Mouse (Mus musculus): Measurements from ENCODE around the gene Wdr24.

GRCm38 (mm10) chr17:25775318-25776062, 47.9 kb upstream of the Wdr24 start:
- TF ChIP-seq POLR2A (IDR thresholded peaks at IDR 0.05; ENCODE audit: insufficient read length, low read depth) (no peak), MAX (IDR thresholded peaks at IDR 0.05; ENCODE audit: low read depth) (no peak), MYOG (IDR thresholded peaks at IDR 0.05; ENCODE audit: control insufficient read depth in 1 of 3, insufficient read depth in 1 of 3, insufficient read length in 2 of 3, low read depth in 2 of 3) (no peak)
